Mouse (Mus musculus) stomach, adult 2 months (tissue): ENCODE data around the gene Zfp740. TPM values are rescaled to one million over a fixed set of nuclear protein-coding genes. Genes with fewer than 3 reads are reported as not detected.

ENCODE experiments used
- polyA plus RNA-seq: library from polyadenylated mRNA; depleted of rRNA; stranded (reverse); fragments of >200 nt; gene quantifications from 2 replicates; pipeline ENCODE4 v1.2.3, GENCODE M21; 2012; rRNA removed

Gene Zfp740
- 5.2 and 6.7 TPM in 2 replicates for polyA plus RNA-seq

DNA sequence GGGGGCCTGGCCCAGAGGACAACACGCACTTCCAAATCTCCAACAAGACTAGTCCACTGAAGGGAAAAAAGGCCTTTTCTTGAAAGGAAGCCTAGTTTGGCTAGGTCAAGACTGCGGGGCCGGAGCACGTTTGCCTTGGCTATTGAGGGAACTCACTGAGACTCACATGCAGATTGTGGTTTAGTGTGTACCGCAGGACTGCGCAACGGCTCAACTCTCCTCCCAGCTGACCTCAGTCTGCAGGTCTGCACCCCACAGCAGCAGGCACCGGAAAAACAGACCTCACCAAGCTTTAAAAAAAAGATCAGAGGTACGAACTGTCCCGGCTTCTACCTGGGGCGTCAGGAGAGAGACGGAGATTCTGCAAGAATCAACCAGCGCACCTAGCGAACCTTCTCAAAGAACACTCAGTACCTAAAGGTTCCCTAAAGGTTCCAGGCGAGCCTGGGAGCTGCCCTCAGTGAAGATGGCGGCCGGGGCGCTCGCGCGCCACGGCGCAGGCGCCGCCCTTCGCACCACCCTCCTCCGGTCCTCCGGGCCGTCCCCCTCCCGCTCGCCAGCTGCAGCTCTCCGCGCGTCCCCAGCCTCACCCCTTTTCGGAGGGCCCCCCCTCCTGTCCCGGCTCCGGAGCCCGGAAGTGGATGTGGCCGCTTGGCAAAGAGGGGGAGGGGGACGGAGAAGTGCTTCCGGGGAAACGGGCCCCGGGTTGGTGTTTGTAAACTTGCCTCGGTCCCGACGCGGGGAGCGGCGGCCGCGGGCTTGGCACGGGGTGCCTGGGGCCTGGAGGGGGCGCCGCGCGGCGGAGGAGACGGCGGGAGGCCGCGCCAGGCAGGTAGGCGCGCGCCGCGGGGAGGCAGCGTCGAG is at the start of gene Zfp740:
Gene Zfp740, plus strand, starts transcription at position 279 of the 864 bp plus-strand sequence.

GRCm38 (mm10) chr15:102204674-102205505 is 1.8 kb downstream of the Zfp740 start, which contains the start of gene Csad:
TSS of gene Csad (minus strand) at chr15:102204724.

DNA sequence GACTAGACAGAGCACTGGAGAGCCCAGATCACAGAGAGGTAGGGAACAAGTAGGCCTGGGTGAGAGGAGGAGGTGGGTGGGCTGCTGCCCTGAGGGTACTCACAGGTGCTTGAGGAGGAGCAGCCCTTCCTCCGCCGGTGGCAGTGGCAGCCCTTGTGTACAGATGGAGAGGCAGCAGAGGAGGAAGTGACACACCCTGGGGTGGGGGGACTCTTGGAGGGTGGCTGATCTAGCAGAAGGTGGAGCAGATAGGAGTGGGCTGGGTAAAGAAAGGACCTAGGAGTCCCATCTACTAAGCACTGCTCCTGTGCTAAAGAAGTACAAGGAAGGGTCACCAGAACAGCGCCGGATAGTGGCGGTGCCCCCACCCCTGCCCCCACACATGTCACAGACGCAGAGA is 28.7 kb downstream of the Zfp740 start, which contains the start of gene Itgb7:
Gene Itgb7, minus strand, starts transcription at position 197 of the 400 bp plus-strand sequence.

GRCm38 (mm10) chr15:102257202-102258075 is 54.4 kb downstream of the Zfp740 start, which contains the start of gene Rarg:
TSS of gene Rarg (minus strand) at chr15:102257517.

Other genes starting within 250 kb of the Zfp740 start
- 11.4 and 15.9 TPM in 2 replicates for gene Krt78, start 249.0 kb upstream of the Zfp740 start, polyA plus RNA-seq
- gene Krt8, start 198.8 kb upstream of the Zfp740 start, polyA plus RNA-seq, result 1,182 and 1,269 TPM in 2 replicates
- gene Krt18, start 175.1 kb upstream of the Zfp740 start, polyA plus RNA-seq, result 248 and 336 TPM in 2 replicates
- gene Eif4b, start 129.5 kb upstream of the Zfp740 start, polyA plus RNA-seq, result 14.5 and 19.1 TPM in 2 replicates
- 67.8 and 68.1 TPM in 2 replicates for gene Tns2, start 102.8 kb upstream of the Zfp740 start, polyA plus RNA-seq
- 31.6 and 32.7 TPM in 2 replicates for gene Spryd3, start 67.0 kb upstream of the Zfp740 start, polyA plus RNA-seq
- gene Igfbp6, start 58.9 kb upstream of the Zfp740 start, polyA plus RNA-seq, result 38.2 and 48.3 TPM in 2 replicates
- 8.3 and 10.1 TPM in 2 replicates for gene Soat2, start 52.7 kb upstream of the Zfp740 start, polyA plus RNA-seq
- gene Csad, start 1.5 kb downstream of the Zfp740 start, polyA plus RNA-seq, result 16.5 and 23.7 TPM in 2 replicates
- gene Itgb7, start 28.7 kb downstream of the Zfp740 start, polyA plus RNA-seq, result 1.9 and 3.1 TPM in 2 replicates
- gene Rarg, start 54.3 kb downstream of the Zfp740 start, polyA plus RNA-seq, result 29.2 and 33.2 TPM in 2 replicates
- 0.06 TPM in 2 replicates for gene Gm9918, start 67.3 kb downstream of the Zfp740 start, polyA plus RNA-seq
- gene Mfsd5, start 76.2 kb downstream of the Zfp740 start, polyA plus RNA-seq, result 57.4 and 84.1 TPM in 2 replicates
- 2.2 and 4.3 TPM in 2 replicates for gene Espl1, start 93.0 kb downstream of the Zfp740 start, polyA plus RNA-seq
- gene Pfdn5, start 122.9 kb downstream of the Zfp740 start, polyA plus RNA-seq, result 10.2 and 10.5 TPM in 2 replicates
- 24.7 and 27.7 TPM in 2 replicates for gene Myg1, start 128.5 kb downstream of the Zfp740 start, polyA plus RNA-seq
- 22.6 and 24.0 TPM in 2 replicates for gene Aaas, start 147.5 kb downstream of the Zfp740 start, polyA plus RNA-seq
- 0.05 and 0.10 TPM in 2 replicates for gene Sp7, start 163.9 kb downstream of the Zfp740 start, polyA plus RNA-seq
- gene Sp1, start 202.9 kb downstream of the Zfp740 start, polyA plus RNA-seq, result 2.7 and 7.2 TPM in 2 replicates
- gene Amhr2, start 242.1 kb downstream of the Zfp740 start, polyA plus RNA-seq, result 2.6 and 6.6 TPM in 2 replicates